ENCODE assay signal across 8 mouse cellular contexts in the genomic region with DNA sequence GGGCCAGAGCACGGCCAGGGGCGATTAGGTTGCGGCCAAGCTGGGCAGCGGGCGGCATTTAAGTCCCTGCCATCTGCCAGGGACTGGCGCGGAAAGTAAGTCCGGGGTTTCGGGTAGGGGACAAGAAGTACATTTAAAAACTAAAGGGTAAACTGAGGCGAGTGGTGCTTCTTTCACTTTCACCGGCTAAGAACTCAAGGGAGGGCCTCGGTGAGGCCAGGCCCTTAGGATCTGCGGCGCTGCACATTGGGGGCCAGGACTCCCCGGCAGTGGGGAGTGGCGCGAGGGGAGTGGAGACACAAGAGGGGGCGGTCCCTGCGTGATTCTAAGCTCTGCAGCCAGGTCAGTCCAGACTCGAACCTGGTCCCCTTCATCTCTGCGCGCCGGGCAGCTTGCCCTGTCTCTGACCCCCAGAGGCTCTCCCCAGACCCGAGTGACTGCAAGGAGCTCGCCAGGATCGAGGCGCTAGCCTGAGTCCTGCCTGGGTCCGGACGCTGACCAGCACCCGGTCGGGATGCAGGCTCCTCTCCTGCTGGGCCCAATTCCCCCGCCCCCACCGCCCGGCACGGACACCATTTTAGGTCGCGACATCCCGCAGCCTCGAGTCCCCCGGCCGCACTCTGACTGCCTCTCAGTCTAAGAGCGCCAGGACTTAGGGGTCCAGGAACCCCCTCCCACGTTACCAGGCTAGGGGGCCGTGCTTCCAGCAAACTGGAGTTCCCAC. TPM values are rescaled to one million over a fixed set of nuclear protein-coding genes. Genes with fewer than 3 reads are reported as not detected.
DNase-seq lines count a peak whose midpoint lies in the region; ATAC-seq and TF ChIP-seq lines count a peak whose summit lies in the region.

No protein-coding gene starts in this region.

- no peaks in the 10 kb centered on the region for H3K27me3 ChIP-seq in intestine, embryonic 14.5 days (replicated peaks; ENCODE audit: control insufficient read depth, insufficient read depth, low read length)
- H3K27me3 ChIP-seq in liver, embryonic 12.5 days (replicated peaks) = no peaks in the 10 kb centered on the region
- no peaks in the 10 kb centered on the region for H3K27me3 ChIP-seq in myocyte (ENCODE audit: control insufficient read depth, insufficient read depth, insufficient read length)

- peak overlapping the region; percentile 74 for H3K4me3 ChIP-seq in gastrocnemius, adult 2 months
- H3K4me3 ChIP-seq in intestine, embryonic 14.5 days (ENCODE audit: low read depth, low read length) = peak overlapping the region; percentile 79
- H3K4me3 ChIP-seq in liver, embryonic 12.5 days = peak overlapping the region; percentile 91
- peak overlapping the region; percentile 58 for H3K4me3 ChIP-seq in myocyte

- H3K27ac ChIP-seq in gastrocnemius, adult 2 months = peak overlapping the region; percentile 95
- H3K27ac ChIP-seq in intestine, embryonic 14.5 days (ENCODE audit: low read depth) = peak overlapping the region; percentile 98
- H3K27ac ChIP-seq in liver, embryonic 12.5 days = peak overlapping the region; percentile 97

- H3K9ac ChIP-seq in intestine, embryonic 14.5 days (ENCODE audit: low read length) = peak overlapping the region; percentile 70
- H3K9ac ChIP-seq in liver, embryonic 12.5 days = peak overlapping the region; percentile 87

- DNase-seq in right cerebral cortex, postnatal 14 days = peak; percentile 51
- DNase-seq in right cerebral cortex, postnatal 4 days = no peak
- peak; percentile 58 to 67 for DNase-seq in cerebellum, adult 18-20 months
- peak; percentile 75 for DNase-seq in gastrocnemius, adult 2 months
- no peak for DNase-seq in intestine, embryonic 14.5 days (ENCODE audit: low spot score)
- DNase-seq in thymus, postnatal 36 days = peak; percentile 51 to 70

- peak overlapping the region; percentile 95 for H3K4me2 ChIP-seq in intestine, embryonic 14.5 days (ENCODE audit: low read length)
- H3K4me2 ChIP-seq in liver, embryonic 12.5 days = peak overlapping the region; percentile 97
- peak overlapping the region; percentile 91 for H3K4me2 ChIP-seq in myocyte (ENCODE audit: low read depth)

- TF ChIP-seq CTCF in gastrocnemius, adult 2 months (IDR thresholded peaks at IDR 0.05) = no peak

- peak overlapping the region; percentile 24 for H3ac ChIP-seq in myocyte (ENCODE audit: control insufficient read depth, insufficient read length)

- no peaks in the 10 kb centered on the region for H3K9me3 ChIP-seq in intestine, embryonic 14.5 days (ENCODE audit: control insufficient read depth, low read length)
- no peaks in the 10 kb centered on the region for H3K9me3 ChIP-seq in liver, embryonic 12.5 days (replicated peaks)

- H3K79me2 ChIP-seq in myocyte (ENCODE audit: control insufficient read depth, insufficient read depth) = peaks cover 6% of the 10 kb centered on the region

- ATAC-seq in intestine, embryonic 14.5 days (replicated peaks; ENCODE audit: low FRiP score, low TSS enrichment, low read depth) = peak; percentile 10; the same call in 1 of the 2 replicates
- no peak for ATAC-seq in liver, embryonic 12.5 days

- peaks cover 32% of the 10 kb centered on the region for H3K36me3 ChIP-seq in intestine, embryonic 14.5 days (ENCODE audit: control insufficient read depth, insufficient read depth, low read length)
- H3K36me3 ChIP-seq in liver, embryonic 12.5 days = peaks cover 37% of the 10 kb centered on the region
- H3K36me3 ChIP-seq in myocyte (ENCODE audit: control insufficient read depth, insufficient read depth) = no peaks in the 10 kb centered on the region

- no peak for TF ChIP-seq POLR2A in myocyte (IDR thresholded peaks at IDR 0.05; ENCODE audit: insufficient read length, low read depth)

- H3K4me1 ChIP-seq in intestine, embryonic 14.5 days (replicated peaks; ENCODE audit: control insufficient read depth, insufficient read depth, low read length) = peaks cover 18% of the 10 kb centered on the region
- H3K4me1 ChIP-seq in liver, embryonic 12.5 days = peaks cover 46% of the 10 kb centered on the region

- intact Hi-C loops in gastrocnemius, adult 2 months (cut with DNase I) = no loop called here

- 1% methylated on average over 43 of the region's 44 CpGs for WGBS in intestine, embryonic 14.5 days
- WGBS in liver, embryonic 12.5 days (ENCODE audit: insufficient replicate concordance) = 1% methylated on average over 44 of the region's 44 CpGs

TF ChIP-seq in myocyte, 11 proteins besides CTCF, POLR2A, EP300 and RAD21:
- TF ChIP-seq E2F4 (IDR thresholded peaks at IDR 0.05; ENCODE audit: insufficient read depth) (no peak), MAX (IDR thresholded peaks at IDR 0.05; ENCODE audit: low read depth) (no peak), SRF (IDR thresholded peaks at IDR 0.05; ENCODE audit: control insufficient read depth, insufficient read length, low read depth) (no peak), TCF3 (IDR thresholded peaks at IDR 0.05; ENCODE audit: insufficient read length, low read depth) (no peak), POLR2AphosphoS2 (IDR thresholded peaks at IDR 0.05; ENCODE audit: insufficient read length, low read depth) (no peak), REST (IDR thresholded peaks at IDR 0.05; ENCODE audit: insufficient read depth, insufficient read length) (no peak), MYOD1 (IDR thresholded peaks at IDR 0.05; ENCODE audit: control insufficient read depth in 1 of 3, insufficient read length in 2 of 3, low read depth in 2 of 3) (no peak), CEBPB (IDR thresholded peaks at IDR 0.05; ENCODE audit: insufficient read depth, poor library complexity, severe bottlenecking) (no peak), TCF12 (IDR thresholded peaks at IDR 0.05; ENCODE audit: insufficient read depth, poor library complexity, severe bottlenecking) (no peak), USF1 (IDR thresholded peaks at IDR 0.05; ENCODE audit: low read depth) (no peak), MYOG (IDR thresholded peaks at IDR 0.05; ENCODE audit: control insufficient read depth in 1 of 3, insufficient read depth in 1 of 3, insufficient read length in 2 of 3, low read depth in 2 of 3) (no peak)

RNA-seq across cellular contexts. Expression of a gene that starts 0.7 kb away (rescaled TPM):
- 10 to 100 TPM; 10.9 to 11.5 TPM for total RNA-seq in gastrocnemius, adult 2 months (2021)
- 23.9 and 27.8 TPM in 2 replicates for polyA plus RNA-seq in intestine, embryonic 14.5 days (2014; fragmentation: Nextera tagmentation; extraction: Ambion mirVana)
- polyA plus RNA-seq in liver, embryonic 12.5 days (2016; fragmentation: Nextera tagmentation; extraction: Ambion mirVana) = 12.6 and 14.4 TPM in 2 replicates
- polyA plus RNA-seq in myocyte (2012; fragmentation: generic; extraction: Trizol) = 11.5 TPM

RNA-seq across cellular contexts. Expression of a gene that starts 27.8 kb away (rescaled TPM):
- total RNA-seq in gastrocnemius, adult 2 months (2021) = 100 to 1,000 TPM; 164 to 237 TPM
- polyA plus RNA-seq in intestine, embryonic 14.5 days (2014; fragmentation: Nextera tagmentation; extraction: Ambion mirVana) = 237 and 260 TPM in 2 replicates
- polyA plus RNA-seq in liver, embryonic 12.5 days (2016; fragmentation: Nextera tagmentation; extraction: Ambion mirVana) = 216 and 229 TPM in 2 replicates
- polyA plus RNA-seq in myocyte (2012; fragmentation: generic; extraction: Trizol) = 338 TPM

RNA-seq across cellular contexts. Expression of a gene that starts 40.1 kb away (rescaled TPM):
- 10 to 100 TPM; 23.4 to 24.0 TPM for total RNA-seq in gastrocnemius, adult 2 months (2021)
- 24.1 and 24.8 TPM in 2 replicates for polyA plus RNA-seq in intestine, embryonic 14.5 days (2014; fragmentation: Nextera tagmentation; extraction: Ambion mirVana)
- polyA plus RNA-seq in liver, embryonic 12.5 days (2016; fragmentation: Nextera tagmentation; extraction: Ambion mirVana) = 12.6 and 13.1 TPM in 2 replicates
- polyA plus RNA-seq in myocyte (2012; fragmentation: generic; extraction: Trizol) = 44.9 TPM

Comparison
In these comparisons a context has a peak if more than half of its experiments do, and no peak if none do; other contexts are left out.
1. DNase-seq: peak in right cerebral cortex, postnatal 14 days (single experiment), cerebellum, adult 18-20 months (2 of 2), gastrocnemius, adult 2 months (single experiment) and thymus, postnatal 36 days (2 of 2); none in right cerebral cortex, postnatal 4 days (single experiment) and intestine, embryonic 14.5 days (single experiment).
2. Peak in every context shown above with its lines, with median percentiles within 50 percentile points of each other: H3K27ac ChIP-seq, H3K4me3 ChIP-seq and H3K4me2 ChIP-seq.